Mouse (Mus musculus) retina, adult 2 months (tissue): Measurements from ENCODE around the gene Il1rapl2.
"Not testable (repeated sequence)": the region's sequence is repeated elsewhere in the genome, so short reads cannot be mapped to it uniquely, and the experiment has no call there.

Source experiments
- DNase-seq: peaks from one replicate; pipeline ENCODE4 v3.0.0-alpha.2; 2012; ENCODE audit warnings: low read depth, low spot score

Il1rapl2 gene

GRCm38 (mm10) chrX:138209480-138209879 lies 639.1 kb downstream of the Il1rapl2 start, which contains the start of gene Tex13a:
Gene Tex13a, minus strand, starts transcription at chrX:138209580.
- DNase-seq, result no peak

- no peak for DNase-seq
These were observed 664.2 kb downstream of the Il1rapl2 start for GRCm38 (mm10) chrX:138234626-138235025.

- DNase-seq, result not testable (repeated sequence)
These were observed 778.3 kb downstream of the Il1rapl2 start for GRCm38 (mm10) chrX:138348736-138349135.

GRCm38 (mm10) chrX:138433794-138434193 lies 863.4 kb downstream of the Il1rapl2 start:
- no peak for DNase-seq

GRCm38 (mm10) chrX:138437939-138438338 lies 867.5 kb downstream of the Il1rapl2 start:
- DNase-seq, result no peak

GRCm38 (mm10) chrX:138449856-138450255 lies 879.4 kb downstream of the Il1rapl2 start:
- DNase-seq, result no peak

GRCm38 (mm10) chrX:138478488-138478887 lies 908.1 kb downstream of the Il1rapl2 start:
- DNase-seq, result no peak

- no peak for DNase-seq
These were observed 930.1 kb downstream of the Il1rapl2 start for GRCm38 (mm10) chrX:138500510-138500909.

- DNase-seq, result no peak
These were observed 934.6 kb downstream of the Il1rapl2 start for GRCm38 (mm10) chrX:138505049-138505448.

GRCm38 (mm10) chrX:138620106-138620505 lies 1049.7 kb downstream of the Il1rapl2 start:
- DNase-seq, result no peak

GRCm38 (mm10) chrX:138625311-138625710 lies 1054.9 kb downstream of the Il1rapl2 start:
- no peak for DNase-seq

- no peak for DNase-seq
These were observed 1152.0 kb downstream of the Il1rapl2 start for GRCm38 (mm10) chrX:138722372-138722771.

- DNase-seq, result no peak
These were observed 1230.5 kb downstream of the Il1rapl2 start for GRCm38 (mm10) chrX:138800958-138801357.

- no peak for DNase-seq
These were observed 1261.5 kb downstream of the Il1rapl2 start for GRCm38 (mm10) chrX:138831876-138832275.

- DNase-seq, result no peak
These were observed 1263.5 kb downstream of the Il1rapl2 start for GRCm38 (mm10) chrX:138833894-138834293.

- DNase-seq, result no peak
These were observed 1268.0 kb downstream of the Il1rapl2 start for GRCm38 (mm10) chrX:138838381-138838780.
